Mouse (Mus musculus) kidney, adult 2 months (tissue): ENCODE measurements around the gene Gpa33. TPM values are rescaled to one million over a fixed set of nuclear protein-coding genes. Genes with fewer than 3 reads are reported as not detected.

Experiments
- DNase-seq: peaks from one replicate; pipeline ENCODE4 v3.0.0; 2021
- H3K27ac ChIP-seq: fragments of 200-500 bp; 2 replicates; pipeline ENCODE4 v1.5.1; 2012; ENCODE audit warnings: low read depth, low read length, control low read depth, inconsistent platforms; ENCODE audit not compliant: insufficient read depth
- H3K27me3 ChIP-seq: fragments of 200-500 bp; replicated peaks from 2 replicates; pipeline ENCODE4 v1.6.1; 2012; ENCODE audit warnings: mild to moderate bottlenecking, moderate library complexity, low read length, inconsistent platforms; ENCODE audit not compliant: control insufficient read depth, insufficient read depth
- H3K36me3 ChIP-seq: fragments of 200-500 bp; 2 replicates; pipeline ENCODE4 v1.6.1; 2012; ENCODE audit warnings: mild to moderate bottlenecking, moderate library complexity, low read length, inconsistent platforms; ENCODE audit not compliant: control insufficient read depth, insufficient read depth
- H3K4me1 ChIP-seq: fragments of 200-500 bp; 2 replicates; pipeline ENCODE4 v1.6.1; 2011; ENCODE audit warnings: low read length; ENCODE audit not compliant: control insufficient read depth, insufficient read depth
- H3K4me3 ChIP-seq: fragments of 200-500 bp; 2 replicates; pipeline ENCODE4 v1.5.1; 2011; ENCODE audit warnings: mild to moderate bottlenecking, low read depth, low read length, control low read depth; ENCODE audit not compliant: insufficient read depth
- CTCF ChIP-seq: fragments of 200-500 bp; conservative IDR thresholded peaks from 2 replicates; pipeline ENCODE4 v1.5.1; 2011; ENCODE audit warnings: low read depth, mild to moderate bottlenecking, control low read depth, low read length, moderate library complexity, mixed read lengths; ENCODE audit not compliant: insufficient read depth, insufficient read length
- POLR2A ChIP-seq: fragments of 200-500 bp; IDR thresholded peaks from one replicate; pipeline ENCODE4 v1.6.1; 2011; ENCODE audit warnings: low read depth, low read length, control low read depth
- WGBS: fragments of 180-500 bp; shearing (Covaris S2); methylation state at CpG from one replicate; pipeline ENCODE4 v1.1.7; 2018; 5-methylcytosine and 5-hydroxymethylcytosine counted together
- polyA plus RNA-seq: library from polyadenylated mRNA; depleted of rRNA; stranded (reverse); fragments of >200 nt; gene quantifications from 2 replicates; pipeline ENCODE4 v1.2.3, GENCODE M21; 2012

Gene Gpa33
- polyA plus RNA-seq, 1 experiment, result 0.09 TPM

GRCm38 (mm10) chr1:166172992-166173391 is 43.0 kb downstream of the Gpa33 start:
- DNase-seq, result no peak
- no peak overlapping the region for H3K4me3 ChIP-seq
- no peak for TF ChIP-seq CTCF
- TF ChIP-seq POLR2A, result no peak
- H3K27ac ChIP-seq, result no peak overlapping the region
- H3K27me3 ChIP-seq, result no peaks in the 10 kb centered on the region
- 78% methylated on average over 3 of the region's 3 CpGs for WGBS
- no peaks in the 10 kb centered on the region for H3K36me3 ChIP-seq
- no peaks in the 10 kb centered on the region for H3K4me1 ChIP-seq

GRCm38 (mm10) chr1:166173621-166174020 is 43.6 kb downstream of the Gpa33 start:
- Histone ChIP-seq H3K4me3 (no peak overlapping the region), H3K27me3 (no peaks in the 10 kb centered on the region)

GRCm38 (mm10) chr1:166181510-166181909 is 51.5 kb downstream of the Gpa33 start:
- TF ChIP-seq CTCF, result no peak
- TF ChIP-seq POLR2A, result no peak
- H3K36me3 ChIP-seq, result no peaks in the 10 kb centered on the region
- H3K27me3 ChIP-seq, result no peaks in the 10 kb centered on the region
- no peaks in the 10 kb centered on the region for H3K4me1 ChIP-seq
- DNase-seq, result no peak
- no peak overlapping the region for H3K4me3 ChIP-seq
- no peak overlapping the region for H3K27ac ChIP-seq
- WGBS, result 92% methylated on average over 7 of the region's 7 CpGs

More at GRCm38 (mm10) chr1:166173621-166174020, 43.6 kb downstream of the Gpa33 start:
- WGBS, result 66% methylated on average over 9 of the region's 9 CpGs
- no peak for DNase-seq
- TF ChIP-seq POLR2A (no peak), CTCF (no peak)
- Histone ChIP-seq H3K4me1 (no peaks in the 10 kb centered on the region), H3K36me3 (no peaks in the 10 kb centered on the region), H3K27ac (no peak overlapping the region)

- no peak overlapping the region for H3K27ac ChIP-seq
- TF ChIP-seq CTCF, result no peak
- no peak for TF ChIP-seq POLR2A
- H3K4me3 ChIP-seq, result no peak overlapping the region
- H3K4me1 ChIP-seq, result no peaks in the 10 kb centered on the region
- no peaks in the 10 kb centered on the region for H3K27me3 ChIP-seq
- no peaks in the 10 kb centered on the region for H3K36me3 ChIP-seq
- 49% methylated on average over 10 of the region's 10 CpGs for WGBS
- DNase-seq, result no peak
Measured at GRCm38 (mm10) chr1:166182952-166183627, 53.1 kb downstream of the Gpa33 start.

GRCm38 (mm10) chr1:166184391-166185229 is 54.6 kb downstream of the Gpa33 start:
- no peaks in the 10 kb centered on the region for H3K36me3 ChIP-seq
- H3K4me1 ChIP-seq, result no peaks in the 10 kb centered on the region
- TF ChIP-seq CTCF (no peak), POLR2A (no peak)
- WGBS, result 74% methylated on average over 22 of the region's 22 CpGs
- no peak overlapping the region for H3K27ac ChIP-seq
- no peak overlapping the region for H3K4me3 ChIP-seq
- H3K27me3 ChIP-seq, result no peaks in the 10 kb centered on the region
- DNase-seq, result no peak

GRCm38 (mm10) chr1:166185357-166185756 is 55.3 kb downstream of the Gpa33 start:
- DNase-seq, result no peak
- Histone ChIP-seq H3K27me3 (no peaks in the 10 kb centered on the region), H3K4me3 (no peak overlapping the region), H3K36me3 (no peaks in the 10 kb centered on the region), H3K27ac (no peak overlapping the region), H3K4me1 (no peaks in the 10 kb centered on the region)
- 75% methylated on average over 5 of the region's 5 CpGs for WGBS
- TF ChIP-seq POLR2A, result no peak
- no peak for TF ChIP-seq CTCF

GRCm38 (mm10) chr1:166189821-166190220 is 59.8 kb downstream of the Gpa33 start:
- no peak overlapping the region for H3K27ac ChIP-seq
- 85% methylated on average over 4 of the region's 4 CpGs for WGBS
- no peak overlapping the region for H3K4me3 ChIP-seq
- TF ChIP-seq CTCF (no peak), POLR2A (no peak)
- DNase-seq, result no peak
- H3K4me1 ChIP-seq, result no peaks in the 10 kb centered on the region
- H3K36me3 ChIP-seq, result no peaks in the 10 kb centered on the region
- no peaks in the 10 kb centered on the region for H3K27me3 ChIP-seq
